Mouse (Mus musculus) cerebellum, adult 2 months (tissue): ENCODE measurements at regions not wholly inside any gene's neighbourhood (a gene's known extent, or its start where the extent isn't known, plus 50 kb on each side); places are given as distances from the start of the nearest gene placed in this dataset.

Experiments
- CTCF ChIP-seq: fragments of 200-500 bp; IDR thresholded peaks from 2 replicates; pipeline ENCODE4 v1.5.1; 2011; ENCODE audit warnings: low read depth, mild to moderate bottlenecking, control low read depth, low read length, moderate library complexity, borderline replicate concordance; ENCODE audit not compliant: insufficient read depth
- POLR2A ChIP-seq: fragments of 200-500 bp; IDR thresholded peaks from 2 replicates; pipeline ENCODE4 v1.6.1; 2011; ENCODE audit warnings: low read length, control low read depth, borderline replicate concordance; ENCODE audit not compliant: insufficient read depth

DNA sequence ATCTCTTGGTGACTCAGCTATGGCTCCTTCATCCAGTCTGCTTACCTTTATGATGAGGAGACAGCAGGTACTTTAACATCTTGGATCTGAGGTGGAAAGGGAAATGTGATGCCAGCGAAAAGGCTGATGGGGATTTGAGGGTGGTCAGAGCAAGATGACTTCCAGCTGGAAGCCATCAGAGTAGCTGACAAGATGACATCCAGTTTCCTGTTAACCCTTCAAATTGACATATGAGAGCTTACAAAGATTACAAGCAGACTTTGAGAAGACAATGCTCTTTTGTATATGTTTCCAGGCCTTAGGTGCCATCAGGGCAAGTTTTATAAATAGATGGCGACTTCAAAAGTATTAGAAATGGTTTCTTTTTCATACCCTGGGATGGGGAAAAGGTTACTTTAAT lies 621.3 kb upstream of the A1bg start:
- TF ChIP-seq POLR2A (no peak), CTCF (no peak)
